Mouse (Mus musculus) frontal cortex, postnatal 36 days (tissue): ENCODE measurements around the gene Thsd4.

Experiments used
- DNase-seq, 2 experiments: peaks; one replicate each; pipeline ENCODE4 v3.0.0; 2022; ENCODE audit warnings: low spot score in 2 of 2

The Thsd4 gene

DNA sequence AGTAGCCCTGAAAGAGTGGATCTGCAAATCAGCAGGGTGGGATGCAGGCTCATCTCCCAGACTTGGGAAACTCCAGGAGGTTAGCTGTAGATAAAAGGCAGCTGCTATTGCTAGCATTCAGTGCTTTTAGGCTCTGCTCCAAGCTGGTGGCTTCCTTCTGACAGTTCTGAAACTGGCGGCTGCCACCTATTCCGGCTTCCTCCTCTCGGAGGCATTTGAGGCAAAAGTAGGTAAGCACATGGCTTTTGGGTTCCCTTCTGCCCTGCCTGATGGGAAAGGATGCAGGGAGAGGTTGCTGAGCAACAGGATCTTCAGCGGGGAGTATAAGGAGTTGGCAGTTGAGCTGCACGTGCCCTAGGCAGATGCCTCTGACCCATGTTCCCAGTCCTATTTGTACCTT lies 65.2 kb downstream of the Thsd4 start:
- peak; percentile 41 to 54 for DNase-seq

DNA sequence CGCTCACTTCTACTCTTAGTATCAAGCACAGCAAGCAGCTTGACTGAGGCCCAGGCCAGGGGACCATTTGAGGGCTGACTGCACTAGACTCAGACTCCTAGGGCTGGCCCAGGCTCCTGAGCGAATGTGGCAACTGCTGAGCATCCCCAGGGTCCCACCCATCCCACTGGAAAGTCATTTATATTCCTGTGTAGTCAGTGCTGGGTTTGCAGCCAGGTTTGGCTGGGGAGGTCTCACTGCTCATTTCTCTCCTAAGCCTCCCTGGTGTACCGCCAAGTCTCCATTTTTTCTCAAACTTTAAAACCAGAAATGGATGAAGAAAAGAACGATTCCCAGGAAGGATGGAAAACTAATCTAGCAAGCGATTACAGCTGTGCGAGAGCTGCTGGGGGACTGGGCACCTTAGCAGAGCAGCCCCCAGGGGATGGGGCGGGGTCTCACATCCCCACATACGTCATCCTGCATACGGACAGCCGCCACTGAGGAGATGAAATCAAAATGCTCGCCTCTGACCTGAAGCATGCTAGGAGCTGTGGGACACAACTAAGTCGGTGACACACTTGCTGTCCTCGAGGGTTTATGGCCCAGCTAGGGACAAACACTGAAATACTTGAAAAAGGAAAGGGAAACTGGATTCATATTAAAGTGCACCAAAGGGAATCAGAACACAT lies 67.3 kb downstream of the Thsd4 start:
- no peak for DNase-seq

DNA sequence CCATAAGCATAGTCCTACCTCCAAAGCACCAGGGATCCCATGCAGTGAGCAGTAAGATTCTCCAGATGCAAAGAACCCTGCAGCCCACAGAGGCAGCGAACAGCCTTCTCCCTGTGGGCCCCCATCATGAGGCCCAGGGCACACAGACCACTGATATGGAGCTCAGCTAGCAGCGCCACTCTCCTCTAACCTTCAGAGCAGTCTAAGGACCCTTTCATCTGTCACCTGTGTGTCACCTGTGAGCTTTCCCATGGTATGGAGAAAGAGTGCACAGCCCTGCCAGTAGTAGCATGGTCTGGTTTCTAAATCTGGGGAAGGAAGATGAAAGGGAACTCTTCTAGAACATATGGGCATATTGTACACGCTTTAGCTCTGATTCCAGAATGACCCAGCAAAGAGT lies 72.3 kb downstream of the Thsd4 start:
- DNase-seq, result no peak

DNA sequence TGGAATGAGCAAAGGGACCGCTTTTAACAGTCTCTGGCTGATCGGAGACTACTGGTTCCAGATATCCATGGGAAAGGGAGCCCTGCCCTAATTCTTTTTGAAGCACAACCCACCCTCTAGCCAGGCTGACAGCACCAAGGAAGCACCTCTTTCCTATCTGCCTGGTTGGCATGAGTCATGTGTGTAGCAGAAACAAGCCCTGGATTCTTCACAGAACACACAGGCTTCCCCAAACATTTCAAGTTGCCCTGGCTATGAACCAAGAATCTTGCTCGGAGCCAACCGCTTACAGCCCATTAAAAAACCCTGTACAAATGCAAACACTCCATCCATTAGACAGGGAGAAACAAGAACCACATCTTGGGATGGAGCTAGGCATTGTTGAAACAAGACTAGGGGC lies 76.0 kb downstream of the Thsd4 start:
- no peak for DNase-seq

DNA sequence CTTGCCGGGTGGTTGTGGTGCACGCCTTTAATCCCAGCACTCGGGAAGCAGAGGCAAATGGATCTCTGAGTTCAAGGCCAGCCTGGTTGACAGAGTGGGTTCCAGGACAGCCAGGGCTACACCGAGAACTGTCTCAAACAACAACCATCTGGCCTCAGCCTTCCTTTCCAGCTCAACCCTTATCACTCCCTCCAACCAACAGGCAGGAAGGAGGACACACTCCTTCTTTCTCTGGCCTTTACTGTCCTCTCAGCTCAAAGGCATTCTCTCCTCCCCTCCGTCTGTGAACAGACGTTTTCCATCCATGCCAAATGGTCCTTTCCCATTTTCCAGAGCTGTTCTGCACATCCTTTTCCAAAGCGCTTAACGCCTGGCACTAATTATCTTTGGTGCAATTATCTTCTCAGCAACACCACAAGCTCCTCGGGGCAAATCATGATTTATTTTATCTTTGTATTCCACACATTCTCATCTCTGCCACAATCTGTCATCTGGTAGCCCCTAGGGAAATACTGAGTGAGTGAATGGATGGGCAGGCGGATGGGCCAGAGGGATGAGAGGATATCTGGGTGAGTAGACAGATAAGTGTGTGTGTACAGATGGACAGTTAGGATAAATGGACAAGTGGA lies 80.5 kb downstream of the Thsd4 start:
- no peak for DNase-seq

DNA sequence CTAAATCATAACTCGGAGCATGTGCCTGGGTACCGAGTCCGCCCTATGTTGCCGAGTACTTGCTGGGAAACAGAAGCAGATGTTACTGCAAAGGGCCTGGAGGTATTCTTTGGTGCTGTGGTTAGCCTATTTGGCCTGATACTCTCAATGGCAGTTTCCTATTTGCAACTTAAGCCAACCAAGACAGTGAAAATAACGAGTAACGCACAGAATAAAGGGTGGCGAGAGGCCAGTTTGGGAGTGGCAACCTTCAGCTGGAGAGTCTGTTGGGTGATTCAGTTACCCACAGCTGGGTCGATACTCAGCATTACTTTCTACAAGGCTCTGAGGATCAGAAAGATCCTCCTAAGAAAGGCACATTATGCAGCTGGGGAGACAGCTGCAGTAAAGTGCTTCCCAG lies 81.3 kb downstream of the Thsd4 start:
- DNase-seq, result no peak

DNA sequence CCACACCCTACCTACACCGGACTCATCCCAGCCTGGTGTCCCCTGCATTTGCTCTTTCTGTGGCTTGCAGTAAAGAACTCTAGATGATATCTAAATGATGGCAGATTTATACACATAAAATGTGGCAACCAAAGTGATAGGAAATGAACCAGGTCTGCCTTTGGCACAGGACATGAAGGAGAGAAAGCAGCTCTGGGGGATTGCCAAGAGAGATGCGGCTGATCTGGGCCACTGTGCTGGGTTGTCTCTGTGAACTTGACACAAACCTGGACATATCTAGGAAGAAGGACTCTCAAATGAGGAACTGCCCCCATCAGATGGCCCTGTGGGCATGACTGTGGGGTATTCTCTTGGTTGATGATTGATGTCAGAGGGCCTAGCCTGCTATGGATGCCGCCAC lies 85.6 kb downstream of the Thsd4 start:
- no peak for DNase-seq

DNA sequence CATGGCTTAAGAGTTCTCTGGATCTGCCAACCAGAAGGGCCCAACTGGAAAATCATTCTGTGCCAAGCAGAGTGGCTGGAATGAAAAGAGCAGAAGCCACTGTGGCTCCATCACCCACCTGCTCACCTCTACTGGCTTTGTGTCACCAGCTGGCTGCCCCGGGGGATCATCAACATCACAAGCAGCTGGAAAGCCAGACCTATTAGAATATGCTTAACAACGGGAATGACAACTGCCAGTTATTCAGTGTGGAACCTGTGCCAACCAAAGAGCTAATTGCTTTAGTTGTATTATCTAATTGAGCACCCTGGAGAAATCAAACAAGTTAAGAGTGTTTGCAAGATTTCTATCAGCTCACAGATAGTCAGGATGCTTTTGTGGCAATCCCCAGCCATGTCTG lies 87.8 kb downstream of the Thsd4 start:
- no peak for DNase-seq

DNA sequence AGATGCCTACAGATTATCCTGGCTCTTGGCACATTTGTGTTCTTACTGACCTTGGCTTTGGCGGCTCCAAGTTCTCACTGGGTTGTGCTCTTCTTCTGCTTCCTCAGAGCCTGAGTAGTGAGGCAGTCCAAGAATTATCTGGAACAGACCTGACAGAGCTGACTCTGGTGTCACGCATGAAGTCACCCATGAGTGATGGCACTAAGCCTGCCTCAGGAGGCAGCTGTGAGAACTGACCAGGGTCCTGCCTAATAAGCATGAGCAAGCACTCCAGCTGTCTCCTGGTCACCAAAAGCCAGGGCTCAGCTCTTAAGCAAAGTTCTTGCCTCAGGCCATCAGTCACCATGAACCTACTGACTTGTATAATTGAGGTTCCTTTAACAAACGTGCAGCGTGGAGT lies 89.9 kb downstream of the Thsd4 start:
- no peak for DNase-seq

DNA sequence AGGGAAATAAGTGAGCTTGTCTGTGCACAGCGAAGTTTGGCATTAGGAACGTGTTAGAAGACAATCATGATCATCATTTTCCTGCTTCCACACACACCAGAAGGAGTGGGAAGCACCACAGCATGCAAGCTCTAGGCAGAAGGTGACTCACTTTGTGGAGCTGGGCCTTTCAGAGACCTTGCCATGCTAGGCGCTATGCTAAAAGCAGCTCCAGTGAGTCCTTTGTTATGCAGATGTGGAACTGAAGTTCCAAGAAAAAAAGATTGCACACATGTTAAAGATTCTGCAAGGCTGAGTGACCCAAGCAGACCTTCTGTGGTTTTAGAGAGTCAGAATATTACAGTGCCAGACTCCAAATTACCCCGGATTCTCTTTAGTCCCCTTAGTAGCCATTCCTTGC lies 91.8 kb downstream of the Thsd4 start:
- peak in 1 of 2 experiments; percentile 8 for DNase-seq

DNA sequence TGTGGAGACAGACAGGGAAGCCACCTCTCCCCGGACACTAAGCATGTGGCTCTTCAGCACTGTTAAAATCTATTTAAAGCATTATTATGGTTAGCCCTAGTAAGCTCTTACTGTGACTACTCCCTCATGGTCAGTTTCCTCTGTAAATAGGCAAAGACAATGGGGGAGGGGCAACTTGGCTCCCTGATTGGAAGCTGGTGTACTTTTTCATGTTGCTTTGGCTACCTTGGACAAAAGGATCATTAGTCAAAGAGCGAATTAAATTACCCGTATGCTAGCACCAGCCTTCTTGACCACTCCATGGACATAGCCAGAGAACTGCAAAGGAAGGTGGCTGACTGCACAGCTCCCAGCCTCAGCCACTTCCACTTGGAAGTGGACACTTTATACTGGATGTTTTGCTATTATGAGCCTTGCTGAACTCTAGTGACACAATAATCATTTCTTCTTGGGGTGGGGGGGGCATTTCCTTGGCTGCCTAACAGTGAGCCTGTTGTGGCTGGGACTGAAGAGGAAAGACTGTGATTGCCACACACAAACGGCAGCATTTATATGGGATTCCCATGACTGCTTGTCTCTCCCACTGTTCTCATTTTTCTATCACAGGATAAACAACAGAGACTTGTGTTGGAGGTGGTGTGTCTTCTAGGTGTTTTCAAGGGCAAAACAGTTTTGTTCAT lies 107.6 kb downstream of the Thsd4 start:
- no peak for DNase-seq

DNA sequence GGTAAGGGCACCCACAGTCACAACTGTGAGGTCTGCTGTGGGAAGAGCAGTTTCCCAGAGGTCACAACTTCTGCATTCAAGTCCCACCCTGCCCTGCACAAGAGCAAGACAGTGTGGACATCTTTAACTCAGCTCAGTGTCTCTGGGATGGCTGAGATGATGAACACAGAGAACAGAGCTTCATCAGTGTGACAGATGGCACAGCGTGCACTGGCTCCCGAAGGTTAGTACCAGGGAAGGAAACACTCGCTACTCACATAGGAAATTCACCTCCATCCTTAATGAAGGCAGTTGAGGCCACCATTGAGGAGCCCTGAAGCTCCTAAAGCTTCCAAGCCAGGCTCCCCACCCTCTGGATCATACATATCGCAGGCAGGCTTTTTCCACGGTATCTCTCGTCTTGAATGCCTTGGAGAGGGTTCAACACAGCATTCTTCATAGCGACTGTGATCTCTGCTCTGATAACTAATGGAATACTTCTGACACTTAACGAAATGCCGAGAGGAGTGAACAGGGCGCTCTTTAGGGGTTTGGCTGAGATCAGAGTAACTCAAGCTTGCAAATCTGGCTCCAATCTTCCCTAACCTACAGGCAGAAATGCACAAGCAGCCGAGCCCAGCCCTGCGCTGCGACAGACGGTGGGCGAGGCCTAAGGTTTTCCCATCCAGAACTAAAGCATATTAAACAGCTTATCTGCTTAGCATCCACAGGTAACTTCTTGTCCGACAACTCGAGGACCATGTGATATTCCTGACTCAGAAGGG lies 110.8 kb downstream of the Thsd4 start:
- DNase-seq, result no peak

DNA sequence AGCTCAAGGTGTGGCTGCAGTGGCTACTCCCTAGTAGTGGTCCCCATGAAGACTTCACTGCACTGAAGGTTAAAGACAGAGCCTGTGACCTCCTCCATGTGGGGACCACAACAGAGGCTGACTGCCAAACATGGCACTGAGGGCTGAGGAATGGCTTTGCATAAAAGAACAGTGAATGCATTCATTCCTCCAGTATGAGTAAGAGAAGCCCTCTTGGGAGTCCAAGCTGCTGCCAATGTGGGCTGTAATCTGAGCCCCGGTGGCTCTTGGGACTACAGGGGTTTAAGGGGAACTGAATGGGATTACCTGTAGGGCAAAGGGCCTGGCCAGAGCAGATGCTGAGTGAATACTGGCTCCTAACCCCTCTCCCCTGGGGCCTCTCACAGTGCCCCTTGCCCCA lies 114.5 kb downstream of the Thsd4 start:
- no peak for DNase-seq

DNA sequence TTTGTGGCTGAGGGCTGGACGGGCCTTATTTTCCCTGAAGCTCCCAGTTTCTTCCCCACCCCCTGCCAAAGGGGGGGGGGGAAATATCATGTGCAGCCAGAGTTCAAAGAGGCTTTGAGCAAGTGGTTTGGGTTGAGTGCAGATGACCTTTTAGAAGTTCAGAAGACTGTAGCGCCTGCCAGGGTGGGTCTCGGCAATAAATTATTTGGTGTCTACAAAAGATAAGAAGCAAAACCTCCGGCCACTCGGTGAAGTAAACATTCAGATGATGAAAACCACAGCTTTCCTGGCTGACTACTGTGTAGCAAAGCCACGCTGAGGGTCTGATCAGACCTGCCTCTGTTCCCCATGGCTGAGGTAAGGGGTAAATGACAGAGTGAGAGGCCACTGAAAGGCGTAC lies 116.1 kb downstream of the Thsd4 start:
- no peak for DNase-seq

DNA sequence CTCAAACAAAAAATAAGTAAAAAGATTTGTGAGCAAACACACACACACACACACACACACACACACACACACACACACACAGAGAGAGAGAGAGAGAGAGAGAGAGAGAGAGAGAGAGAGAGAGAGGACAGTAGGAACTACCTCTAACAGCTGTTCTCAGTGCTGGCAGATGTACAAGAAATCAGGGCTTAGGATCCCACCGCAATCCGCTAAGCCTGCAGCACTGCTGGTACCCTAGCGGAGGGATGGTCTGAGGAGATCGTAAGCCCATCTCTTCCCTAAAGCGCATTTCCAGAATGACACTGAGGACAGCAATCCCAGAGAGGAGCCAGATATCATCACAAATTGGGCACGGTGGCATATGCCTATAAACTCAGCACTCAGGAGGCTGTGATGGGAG lies 119.2 kb downstream of the Thsd4 start:
- no peak for DNase-seq

DNA sequence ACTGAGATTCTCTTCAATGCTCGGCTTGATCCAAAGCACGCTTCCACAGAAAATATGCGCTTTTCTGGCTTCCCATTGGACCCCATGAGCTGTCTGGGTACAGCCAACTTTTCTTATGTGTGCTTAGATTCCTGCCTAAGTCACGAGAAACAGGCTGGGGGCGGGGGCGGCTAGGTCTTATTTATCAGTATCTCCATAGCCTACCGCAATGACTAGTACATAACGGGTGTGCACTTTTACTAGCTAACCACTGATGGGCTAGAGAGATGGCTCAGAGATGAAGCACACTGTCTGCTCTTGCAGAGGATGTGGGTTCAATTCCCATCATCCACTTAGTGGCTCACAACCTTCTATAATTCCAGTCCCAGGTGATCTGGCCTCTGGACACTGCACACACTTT lies 121.8 kb downstream of the Thsd4 start:
- no peak for DNase-seq

DNA sequence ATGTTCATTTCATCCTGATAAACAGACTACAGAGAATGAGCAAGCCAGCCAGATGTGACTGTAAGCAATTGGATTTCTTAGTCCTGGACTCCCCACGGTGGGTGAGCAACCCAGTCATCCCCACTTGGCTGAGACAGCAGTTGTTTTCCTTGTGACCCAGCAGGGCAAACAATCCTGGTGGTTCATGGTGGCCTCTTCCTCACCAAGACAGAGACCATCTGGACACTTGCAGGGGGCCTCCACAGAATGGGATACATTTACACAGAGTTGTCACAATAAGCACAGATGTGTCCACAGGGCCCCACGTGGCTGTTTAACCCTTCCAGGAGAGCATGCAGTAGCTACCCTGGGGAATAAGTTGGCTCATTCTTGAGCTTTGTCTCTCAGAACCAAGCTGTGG lies 123.8 kb downstream of the Thsd4 start:
- DNase-seq, result no peak

DNA sequence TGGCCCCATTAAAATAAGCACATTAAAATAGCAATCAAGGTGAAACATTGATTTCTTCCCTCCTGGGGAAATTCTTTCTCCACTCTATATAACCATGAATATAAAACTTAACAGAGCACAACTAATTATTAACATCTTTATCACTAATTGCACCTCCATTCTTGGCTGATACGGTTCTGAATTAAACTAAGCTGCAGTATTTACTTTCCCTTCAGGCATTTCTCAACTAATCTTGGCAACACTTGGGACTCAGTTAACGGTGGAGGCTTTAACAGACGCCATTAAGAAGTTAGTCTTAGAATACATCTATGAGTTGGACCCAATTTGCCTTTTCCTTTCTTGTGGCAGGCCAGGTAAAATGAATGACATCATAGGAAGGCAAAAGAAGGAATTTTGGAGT lies 125.8 kb downstream of the Thsd4 start:
- DNase-seq, result no peak

DNA sequence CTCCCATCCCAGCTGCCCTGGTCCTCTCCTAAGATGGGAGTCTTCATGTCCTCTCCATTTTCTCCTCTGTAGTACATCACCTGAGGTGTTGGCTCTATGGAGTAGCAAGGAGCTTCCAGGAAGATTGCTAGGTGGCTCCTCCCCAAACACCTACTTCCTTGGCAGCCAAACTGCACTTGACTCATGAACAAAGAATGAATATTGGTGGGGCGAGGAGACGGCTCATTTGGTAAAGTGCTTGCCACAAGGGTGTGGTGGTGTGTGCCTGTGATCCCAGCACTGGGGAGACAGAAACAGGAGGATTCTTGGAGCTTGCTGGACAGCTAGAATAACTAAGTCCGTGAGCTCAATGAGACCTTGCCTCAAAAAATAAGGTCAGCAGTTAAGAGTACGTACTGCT lies 128.9 kb downstream of the Thsd4 start:
- DNase-seq, result no peak

DNA sequence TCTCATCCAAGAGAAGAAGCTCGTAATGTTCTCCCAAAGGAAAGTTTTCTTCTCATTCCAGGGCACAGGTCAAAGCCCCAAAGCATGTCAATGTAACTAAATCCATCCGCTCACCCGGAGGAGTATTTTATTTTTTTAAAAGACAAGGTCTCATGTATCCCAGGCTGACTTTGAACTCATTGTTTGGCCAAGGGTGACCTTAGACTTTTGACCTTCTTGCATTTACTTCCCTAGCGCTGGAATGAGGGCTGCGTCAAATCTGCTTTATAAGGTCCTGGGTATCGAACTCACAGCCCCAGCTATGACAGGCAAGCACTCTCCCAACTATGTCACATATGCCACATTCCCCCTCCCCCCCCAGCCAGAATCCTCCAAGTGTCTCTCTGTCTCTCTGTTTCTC lies 137.1 kb downstream of the Thsd4 start:
- no peak for DNase-seq

DNA sequence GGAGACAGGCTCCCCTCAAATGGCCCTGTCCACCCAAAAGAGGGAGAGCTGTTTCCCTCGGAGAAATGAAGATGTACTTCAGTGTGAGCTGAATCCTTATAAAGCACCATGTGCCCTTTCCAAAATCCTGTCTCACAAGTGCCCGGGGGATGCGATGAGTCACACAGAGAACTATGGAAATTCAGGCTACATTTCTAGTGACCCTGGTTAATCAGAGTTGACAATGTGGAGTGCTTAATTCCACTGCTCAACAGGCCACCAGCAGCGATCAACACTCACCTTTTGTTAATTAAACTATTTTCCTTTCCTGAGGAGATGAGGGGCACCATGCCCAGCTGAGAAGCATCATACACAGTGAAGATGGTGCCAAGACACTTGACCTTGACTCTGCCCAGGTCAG lies 138.9 kb downstream of the Thsd4 start:
- DNase-seq, result peak in 1 of 2 experiments; percentile 4

DNA sequence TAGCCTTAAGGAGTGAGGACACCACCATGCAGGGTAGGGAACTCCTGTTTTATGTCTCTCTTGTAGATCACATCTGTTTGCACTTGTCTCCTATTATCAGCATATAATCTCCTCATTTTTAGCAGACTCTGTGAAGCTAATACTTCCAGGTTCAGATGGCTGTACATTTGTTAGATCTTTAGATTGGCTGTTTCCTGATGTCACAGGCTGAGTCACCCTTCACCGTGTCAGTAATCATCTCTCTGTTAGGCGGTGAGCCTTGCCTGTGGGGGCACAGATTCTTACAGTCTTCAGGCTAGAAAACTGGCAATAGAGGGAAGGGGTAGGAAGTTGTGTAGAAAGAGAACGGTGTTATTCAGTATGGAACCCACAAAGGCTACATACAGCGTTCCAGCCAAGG lies 139.3 kb downstream of the Thsd4 start:
- DNase-seq, result peak in 1 of 2 experiments; percentile 20

DNA sequence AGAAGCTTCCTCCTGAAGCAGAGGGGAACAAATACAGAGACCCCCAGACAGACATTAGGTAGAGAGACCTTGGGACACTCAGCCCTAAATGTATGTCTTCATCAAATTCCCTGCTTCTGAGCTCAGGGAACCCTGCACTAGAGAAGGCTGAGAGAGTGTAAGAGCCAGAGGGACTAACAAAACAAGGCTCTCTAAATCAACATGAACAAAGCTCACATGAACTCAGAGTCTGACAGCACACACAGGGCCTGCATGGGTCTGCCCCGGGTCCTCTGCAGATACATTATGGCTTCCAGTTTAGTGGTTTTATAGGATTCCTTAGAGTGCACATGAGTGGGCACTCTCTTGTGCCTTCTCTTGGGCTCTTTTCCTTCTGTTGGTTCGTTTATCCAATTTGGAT lies 140.8 kb downstream of the Thsd4 start:
- no peak for DNase-seq
